Mouse (Mus musculus) brown adipose tissue, adult 24 weeks (tissue): ENCODE measurements around the gene B4galt3. TPM values are rescaled to one million over a fixed set of nuclear protein-coding genes. Genes with fewer than 3 reads are reported as not detected.

ENCODE experiments used
- H3K27ac ChIP-seq: fragments of 200-500 bp; replicated peaks from 2 replicates; pipeline ENCODE4 v1.5.1; 2012; ENCODE audit warnings: low read depth, mild to moderate bottlenecking, low read length
- H3K4me1 ChIP-seq: fragments of 200-500 bp; 2 replicates; pipeline ENCODE4 v1.6.1; 2012; ENCODE audit warnings: low read length, mixed read lengths; ENCODE audit not compliant: control insufficient read depth, insufficient read depth, insufficient read length
- H3K4me3 ChIP-seq: fragments of 200-500 bp; 2 replicates; pipeline ENCODE4 v1.5.1; 2012; ENCODE audit warnings: low read depth, mild to moderate bottlenecking, low read length, moderate library complexity; ENCODE audit not compliant: insufficient read depth
- polyA plus RNA-seq: library from polyadenylated mRNA; stranded (reverse); fragments of >200 nt; gene quantifications from 2 replicates; pipeline ENCODE4 v1.2.4, GENCODE M21; 2012; ENCODE audit not compliant: missing spikeins, insufficient read depth, insufficient read length

Gene B4galt3
- polyA plus RNA-seq, 1 experiment = 11.3 TPM

DNA sequence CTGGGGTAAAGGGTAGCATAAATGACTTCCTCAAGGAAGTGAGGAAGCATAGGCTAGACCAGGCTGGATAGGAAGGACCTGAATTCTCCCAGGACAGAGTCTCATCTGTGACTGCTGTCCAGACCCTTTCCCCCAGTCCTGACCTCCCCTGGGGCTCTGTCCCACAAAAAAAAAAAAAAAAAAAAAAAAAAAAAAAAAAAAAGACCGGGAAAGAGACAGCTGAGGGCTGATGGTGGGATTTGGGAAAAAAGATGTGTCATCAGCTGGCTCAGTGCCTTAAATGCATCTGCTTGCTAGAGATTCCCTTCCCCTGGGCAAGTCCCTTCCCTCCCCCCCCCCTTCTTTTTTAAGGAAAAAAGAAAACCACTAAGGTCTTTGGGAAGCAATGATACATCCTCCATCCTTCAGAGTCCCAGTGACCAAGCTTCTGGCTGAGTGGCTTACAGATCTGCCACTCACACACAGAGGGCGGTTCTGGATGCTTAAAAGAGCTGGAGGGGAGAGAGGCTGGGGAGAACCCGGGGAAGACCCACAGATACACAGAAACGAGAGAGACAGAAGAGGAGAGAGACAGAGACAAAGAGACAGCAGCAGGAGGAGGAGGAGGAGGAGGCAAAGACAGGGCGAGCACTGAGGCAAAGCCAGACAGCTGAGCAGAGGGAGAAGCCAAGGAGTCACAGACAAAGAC is 20.1 kb upstream of the B4galt3 start, which contains the start of gene Adamts4:
Gene Adamts4 (plus strand): TSS at position 509 of the 688 bp plus-strand sequence.
- Histone ChIP-seq H3K27ac (peak within 1 kb of the TSS; percentile 86), H3K4me3 (peak within 1 kb of the TSS; percentile 60), H3K4me1 (peaks cover 16% of the 10 kb centered on the region)

DNA sequence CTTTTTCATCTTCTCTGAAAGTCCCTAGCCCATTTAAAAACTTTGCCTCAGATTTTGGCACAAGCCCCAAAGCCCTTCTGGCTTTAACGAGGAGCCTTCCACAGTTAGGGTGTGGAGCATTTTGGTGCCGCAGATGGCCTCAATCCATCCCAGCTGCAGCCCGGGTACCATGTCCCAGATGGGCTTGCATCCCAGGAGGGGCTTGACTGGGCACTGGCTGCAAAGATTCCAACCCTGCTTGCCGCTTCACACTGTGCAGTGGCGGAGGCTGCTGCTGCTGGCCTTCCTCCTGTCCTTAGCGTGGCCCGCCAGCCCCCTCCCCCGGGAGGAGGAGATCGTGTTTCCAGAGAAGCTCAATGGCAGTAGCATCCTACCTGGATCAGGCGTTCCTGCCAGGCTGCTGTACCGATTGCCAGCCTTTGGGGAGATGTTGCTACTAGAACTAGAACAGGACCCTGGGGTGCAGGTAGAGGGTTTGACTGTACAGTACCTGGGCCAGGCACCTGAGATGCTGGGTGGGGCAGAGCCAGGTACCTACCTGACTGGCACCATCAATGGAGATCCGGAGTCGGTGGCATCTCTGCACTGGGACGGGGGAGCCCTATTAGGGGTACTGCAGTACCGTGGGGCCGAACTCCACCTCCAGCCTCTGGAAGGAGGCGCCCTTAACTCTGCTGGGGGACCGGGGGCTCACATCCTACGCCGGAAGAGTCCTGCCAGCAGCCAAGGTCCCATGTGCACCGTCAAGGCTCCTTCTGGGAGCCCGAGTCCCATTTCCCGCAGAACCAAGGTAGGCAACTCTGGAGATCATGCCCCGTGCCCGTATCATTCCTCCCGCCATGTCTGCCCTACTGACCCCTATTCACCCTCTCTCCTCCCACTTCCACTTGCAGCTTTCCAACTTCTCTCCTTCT is 19.2 kb upstream of the B4galt3 start, which contains the start of gene Ndufs2:
Gene Ndufs2 (minus strand): TSS at position 709 of the 914 bp plus-strand sequence.
- peak within 1 kb of the TSS; percentile 60 for H3K4me3 ChIP-seq
- H3K27ac ChIP-seq = peak within 1 kb of the TSS; percentile 45
- H3K4me1 ChIP-seq = peaks cover 16% of the 10 kb centered on the region

DNA sequence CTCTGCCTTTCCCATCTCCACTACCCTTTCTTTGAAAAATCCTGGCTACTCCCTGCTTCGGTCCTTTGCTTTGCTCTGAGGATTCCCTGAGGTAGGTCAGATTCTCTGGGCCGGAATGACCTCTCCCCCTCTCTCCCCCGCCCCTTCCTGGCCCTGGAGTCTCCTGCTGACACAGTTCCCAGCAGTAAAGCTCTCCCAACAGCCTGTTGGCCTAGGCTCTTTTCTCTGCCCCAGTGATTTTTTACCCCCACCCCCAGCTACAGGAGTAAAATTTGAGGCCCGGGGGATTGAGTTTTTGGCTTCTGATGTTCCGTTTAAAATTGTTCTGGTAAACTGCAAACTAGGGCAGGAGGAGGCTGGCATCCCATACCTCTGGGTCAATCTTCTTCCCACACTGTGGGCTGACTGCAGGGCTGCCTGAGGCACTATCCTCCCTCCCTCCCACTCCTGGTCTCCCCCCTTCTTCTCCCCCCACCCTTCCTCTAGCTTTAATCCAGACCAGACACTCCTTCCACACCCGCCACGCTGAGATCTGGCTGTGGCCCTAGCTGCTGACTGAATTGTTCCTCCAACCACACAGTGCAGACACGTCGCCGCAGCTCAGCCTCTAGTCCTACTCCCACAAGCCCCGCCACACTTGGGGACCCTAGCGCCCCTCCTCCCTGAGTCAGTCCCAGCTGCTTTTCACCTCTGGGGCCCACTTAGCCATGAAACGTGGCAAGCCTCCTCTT is 18.4 kb upstream of the B4galt3 start:
- Histone ChIP-seq H3K4me3 (peak overlapping the region; percentile 60), H3K4me1 (peaks cover 16% of the 10 kb centered on the region), H3K27ac (peak overlapping the region; percentile 45)

DNA sequence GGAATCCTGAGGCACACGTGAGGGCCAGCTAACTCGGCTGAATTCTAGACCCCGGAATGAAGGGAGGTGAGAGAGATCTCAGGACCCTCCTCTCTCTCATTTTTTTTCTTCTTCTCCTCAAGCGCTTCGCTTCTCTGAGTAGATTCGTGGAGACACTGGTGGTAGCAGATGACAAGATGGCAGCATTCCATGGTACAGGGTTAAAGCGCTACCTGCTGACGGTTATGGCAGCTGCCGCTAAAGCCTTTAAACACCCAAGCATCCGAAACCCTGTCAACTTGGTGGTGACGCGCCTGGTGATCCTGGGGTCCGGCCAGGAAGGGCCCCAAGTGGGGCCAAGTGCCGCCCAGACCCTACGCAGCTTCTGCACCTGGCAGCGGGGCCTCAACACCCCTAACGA is 17.7 kb upstream of the B4galt3 start:
- peak overlapping the region; percentile 9; the same call in 1 of the 2 replicates for H3K27ac ChIP-seq
- peaks cover 16% of the 10 kb centered on the region for H3K4me1 ChIP-seq
- 0 out of 2 replicates have a peak overlapping the region, but pooled peaks have one; percentile 4 for H3K4me3 ChIP-seq

DNA sequence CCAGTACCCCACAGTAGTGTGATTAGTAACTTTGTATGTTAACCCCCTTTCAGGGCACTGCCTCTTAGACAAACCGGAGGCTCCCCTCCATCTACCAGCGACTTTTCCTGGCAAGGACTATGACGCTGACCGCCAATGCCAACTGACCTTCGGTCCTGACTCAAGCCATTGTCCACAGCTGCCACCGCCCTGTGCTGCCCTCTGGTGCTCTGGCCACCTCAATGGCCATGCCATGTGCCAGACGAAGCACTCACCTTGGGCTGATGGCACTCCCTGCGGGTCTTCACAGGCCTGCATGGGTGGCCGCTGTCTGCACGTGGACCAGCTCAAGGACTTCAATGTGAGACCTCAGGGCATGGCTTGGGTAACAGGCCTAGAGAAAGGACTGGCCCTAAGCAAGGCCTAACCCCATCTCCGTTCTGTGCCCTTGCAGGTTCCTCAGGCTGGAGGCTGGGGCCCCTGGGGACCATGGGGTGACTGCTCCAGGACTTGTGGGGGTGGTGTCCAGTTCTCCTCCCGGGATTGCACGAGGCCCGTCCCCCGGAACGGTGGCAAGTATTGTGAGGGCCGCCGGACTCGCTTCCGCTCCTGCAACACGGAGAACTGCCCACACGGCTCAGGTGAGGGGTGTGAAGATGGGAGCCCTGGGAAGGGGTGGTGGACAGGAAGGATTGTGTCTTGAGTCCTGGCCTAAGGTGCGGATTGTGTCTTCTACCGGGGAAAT is 13.9 kb upstream of the B4galt3 start:
- Histone ChIP-seq H3K27ac (no peak overlapping the region), H3K4me1 (peaks cover 5% of the 10 kb centered on the region), H3K4me3 (no peak overlapping the region)

DNA sequence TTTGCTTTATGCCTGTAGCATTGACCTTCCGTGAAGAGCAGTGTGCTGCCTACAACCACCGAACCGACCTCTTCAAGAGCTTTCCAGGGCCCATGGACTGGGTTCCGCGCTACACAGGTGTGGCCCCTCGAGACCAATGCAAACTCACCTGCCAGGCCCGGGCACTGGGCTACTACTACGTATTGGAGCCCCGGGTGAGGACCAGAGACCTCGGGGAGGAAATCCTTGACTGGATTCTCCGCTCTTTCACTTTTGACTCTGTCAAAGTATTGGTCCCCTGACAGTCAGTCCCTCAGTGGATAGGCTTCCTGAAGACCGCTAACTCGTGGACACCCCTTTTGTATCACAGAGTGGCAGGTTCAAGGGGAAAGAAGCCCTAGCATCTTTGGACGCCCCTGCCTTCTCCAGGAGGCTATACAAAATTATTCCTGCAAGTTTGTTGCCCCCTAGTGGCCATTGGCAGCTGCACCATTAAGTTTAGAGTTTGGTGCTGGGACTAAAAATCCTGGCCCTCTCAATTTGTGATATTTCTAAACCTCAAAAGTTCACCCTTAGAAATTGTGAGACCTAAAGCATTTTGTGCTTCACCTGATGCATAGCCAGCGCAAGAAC is 13.1 kb upstream of the B4galt3 start:
- Histone ChIP-seq H3K4me3 (no peak overlapping the region), H3K4me1 (peaks cover 3% of the 10 kb centered on the region; the same call in 1 of the 2 replicates), H3K27ac (no peak overlapping the region)

DNA sequence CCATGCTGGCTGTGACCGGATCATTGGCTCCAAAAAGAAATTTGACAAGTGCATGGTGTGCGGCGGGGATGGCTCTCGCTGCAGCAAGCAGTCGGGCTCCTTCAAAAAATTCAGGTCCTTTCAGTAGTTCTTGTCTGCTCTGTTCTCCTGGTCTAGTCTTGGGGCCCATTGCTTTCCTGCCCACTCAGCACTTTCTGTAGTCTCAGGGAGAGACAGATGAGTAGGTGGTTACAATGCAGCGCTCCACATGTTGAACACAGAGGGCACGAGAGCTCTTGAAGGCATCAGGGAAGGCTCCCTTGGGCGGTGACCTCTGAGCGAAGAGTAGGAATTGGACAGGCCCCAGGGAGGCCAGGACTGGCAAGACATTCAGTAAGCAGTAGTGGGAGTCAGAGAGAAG is 12.3 kb upstream of the B4galt3 start:
- peaks cover 4% of the 10 kb centered on the region; the same call in 1 of the 2 replicates for H3K4me1 ChIP-seq
- no peak overlapping the region for H3K4me3 ChIP-seq
- no peak overlapping the region for H3K27ac ChIP-seq

DNA sequence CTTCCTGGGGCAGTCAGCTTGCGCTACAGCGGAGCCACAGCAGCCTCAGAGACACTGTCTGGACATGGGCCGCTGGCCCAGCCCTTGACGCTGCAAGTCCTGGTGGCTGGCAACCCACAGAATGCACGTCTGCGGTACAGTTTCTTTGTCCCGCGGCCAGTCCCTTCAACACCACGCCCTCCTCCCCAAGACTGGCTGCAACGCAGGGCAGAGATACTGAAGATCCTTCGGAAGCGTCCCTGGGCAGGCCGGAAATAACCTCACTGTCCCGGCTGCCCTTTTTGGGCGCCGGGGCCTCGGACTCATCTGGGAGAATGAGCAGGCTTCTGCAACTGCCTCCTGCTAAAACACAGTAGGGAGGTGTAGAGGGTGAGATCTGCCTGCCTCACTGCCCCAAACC is 11.2 kb upstream of the B4galt3 start:
- no peak overlapping the region for H3K4me3 ChIP-seq
- H3K4me1 ChIP-seq = peaks cover 4% of the 10 kb centered on the region; the same call in 1 of the 2 replicates
- H3K27ac ChIP-seq = no peak overlapping the region

DNA sequence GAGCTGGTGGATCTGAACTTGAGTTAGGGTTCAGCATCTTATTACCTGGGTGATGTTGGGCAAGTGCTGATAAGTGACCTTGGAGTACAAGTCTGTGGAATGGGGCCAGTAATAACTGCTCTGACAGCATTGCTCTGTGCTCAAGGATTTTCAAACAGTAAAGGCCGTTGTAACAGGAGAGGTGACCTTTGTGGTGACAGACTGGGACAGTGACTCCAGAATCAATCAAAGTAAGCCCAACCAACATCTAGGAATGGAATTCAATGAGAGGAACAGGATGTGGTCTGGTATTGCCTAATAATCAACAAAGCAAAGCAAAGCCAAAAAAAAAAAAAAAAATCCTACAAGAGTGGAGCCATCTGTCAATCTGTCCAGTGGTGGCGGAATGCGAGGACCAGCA is 9.8 kb upstream of the B4galt3 start:
- H3K27ac ChIP-seq = no peak overlapping the region
- H3K4me1 ChIP-seq = peaks cover 4% of the 10 kb centered on the region; the same call in 1 of the 2 replicates
- H3K4me3 ChIP-seq = no peak overlapping the region

DNA sequence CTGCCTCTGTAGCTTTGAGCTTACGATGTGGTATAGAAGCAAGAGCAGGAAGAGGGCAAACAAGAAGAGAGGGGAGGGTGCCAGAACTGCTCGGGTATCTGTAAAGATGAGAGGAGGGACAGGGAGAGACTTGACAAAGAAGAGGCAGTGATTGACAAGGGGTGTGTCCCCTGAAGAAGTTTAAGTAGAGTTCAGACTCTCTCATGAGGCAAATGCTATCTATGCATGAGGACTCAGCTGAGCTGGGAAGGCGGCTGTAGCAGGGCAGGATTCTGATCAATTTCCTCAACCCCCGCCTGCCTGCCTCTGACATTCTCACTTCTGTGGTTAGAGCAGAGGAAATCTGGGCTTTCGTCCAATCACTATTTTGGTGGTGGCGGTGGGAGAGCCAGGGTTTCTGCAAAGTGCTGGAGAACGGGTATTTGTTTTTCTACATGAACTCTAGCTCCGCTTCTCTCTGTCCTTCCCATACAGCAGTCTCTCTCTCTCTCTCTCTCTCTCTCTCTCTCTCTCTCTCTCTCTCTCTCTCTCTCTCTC is 7.5 kb upstream of the B4galt3 start:
- H3K4me1 ChIP-seq = peaks cover 4% of the 10 kb centered on the region; the same call in 1 of the 2 replicates
- H3K27ac ChIP-seq = peak overlapping the region; percentile 69
- peak overlapping the region; percentile 17; the same call in 1 of the 2 replicates for H3K4me3 ChIP-seq

DNA sequence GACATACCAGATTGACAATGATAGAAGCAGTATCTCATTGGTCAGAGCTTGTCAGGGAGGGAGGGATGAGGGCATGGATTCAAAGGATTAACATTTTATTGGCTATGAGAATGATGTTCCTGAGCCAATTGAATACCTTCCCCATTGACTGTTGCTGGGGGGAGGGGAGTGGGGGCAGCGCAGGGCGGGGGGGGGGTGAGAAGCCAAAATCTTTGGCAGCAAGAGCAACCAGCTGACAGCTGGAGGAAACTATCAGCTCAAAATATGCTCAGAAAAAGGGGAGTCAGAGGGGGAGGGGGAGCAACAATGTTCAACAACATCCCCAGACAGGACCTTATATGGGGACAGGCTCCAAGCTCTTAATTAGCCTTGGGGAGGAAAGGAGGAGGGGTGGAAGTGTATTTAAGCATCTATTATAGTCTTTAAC is 6.9 kb upstream of the B4galt3 start:
- Histone ChIP-seq H3K4me1 (peaks cover 4% of the 10 kb centered on the region; the same call in 1 of the 2 replicates), H3K4me3 (no peak overlapping the region), H3K27ac (peak overlapping the region; percentile 69)

DNA sequence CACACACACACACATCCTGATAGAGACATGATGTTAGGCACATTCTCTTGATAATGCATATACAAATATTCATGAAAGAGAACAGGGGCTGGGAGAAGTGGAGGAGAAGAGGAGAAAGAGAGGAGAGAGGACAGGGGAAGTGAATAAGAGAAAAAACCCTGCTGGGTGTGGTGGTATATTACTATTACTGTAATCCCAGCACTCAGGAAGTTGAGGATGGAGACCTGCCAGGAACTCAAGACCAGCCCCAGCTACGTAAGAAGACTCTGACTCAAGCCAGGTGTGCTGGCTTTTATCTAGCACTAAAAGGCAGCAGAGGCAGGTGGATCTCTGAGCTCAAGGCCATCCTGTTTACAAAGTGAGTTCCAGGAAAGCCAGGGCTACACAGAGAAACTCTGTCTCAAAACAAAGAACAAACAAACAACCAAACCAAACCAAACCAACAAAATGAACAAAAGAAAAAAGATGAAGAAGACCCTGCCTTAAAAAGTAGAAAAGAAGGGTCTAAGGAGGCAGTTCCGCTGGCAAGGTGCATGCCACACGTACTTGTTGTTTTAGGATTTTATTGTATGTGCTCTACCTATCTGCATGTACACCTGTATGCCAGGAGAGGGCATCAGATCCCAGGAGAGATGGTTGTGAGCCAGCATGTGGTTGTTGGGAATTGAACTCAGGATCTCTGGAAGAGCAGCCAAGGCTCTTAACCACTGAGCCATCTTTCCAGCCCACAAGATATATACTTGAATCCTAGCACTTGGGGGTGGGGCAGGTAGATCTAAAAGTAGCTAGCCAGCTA is 6.3 kb upstream of the B4galt3 start:
- peak overlapping the region; percentile 67 for H3K27ac ChIP-seq
- no peak overlapping the region for H3K4me3 ChIP-seq
- H3K4me1 ChIP-seq = peaks cover 4% of the 10 kb centered on the region; the same call in 1 of the 2 replicates
